Mouse (Mus musculus) bone marrow, adult 2 months (tissue): ENCODE results near the gene Cyp2d10.

Experiments
- CTCF ChIP-seq: fragments of 200-500 bp; IDR thresholded peaks from 2 replicates; pipeline ENCODE4 v1.5.1; 2011; ENCODE audit warnings: low read length, control low read depth; ENCODE audit not compliant: control insufficient read depth, insufficient read depth
- POLR2A ChIP-seq: fragments of 200-500 bp; IDR thresholded peaks from 2 replicates; pipeline ENCODE4 v1.6.1; 2011; ENCODE audit warnings: low read depth, mild to moderate bottlenecking, control low read depth, low read length, borderline replicate concordance; ENCODE audit not compliant: control insufficient read depth

GRCm38 (mm10) chr15:82377701-82378100 is 29.3 kb downstream of the Cyp2d10 start:
- no peak for TF ChIP-seq CTCF
- TF ChIP-seq POLR2A = no peak
